Mouse (Mus musculus) CH12.LX (cell line): ENCODE results near the gene Ttc6. TPM values are rescaled to one million over a fixed set of nuclear protein-coding genes. Genes with fewer than 3 reads are reported as not detected.

Source experiments
- DNase-seq: peaks from one replicate; pipeline ENCODE4 v3.0.0-alpha.2; 2013; ENCODE audit errors: extremely low read depth
- H3K27ac ChIP-seq: 2 replicates; pipeline ENCODE4 v1.5.1; 2012; ENCODE audit warnings: low read depth, mild to moderate bottlenecking, control low read depth, moderate library complexity; ENCODE audit not compliant: insufficient read depth
- H3K27me3 ChIP-seq: replicated peaks from 2 replicates; pipeline ENCODE3; 2012; ENCODE audit warnings: inconsistent platforms
- H3K36me3 ChIP-seq, 2 experiments: replicated peaks in 1 of 2; 2 replicates each; pipeline versions ENCODE3 to v1.6.1; 2012; ENCODE audit warnings: inconsistent platforms in 1 of 2, low read length in 1 of 2, mild to moderate bottlenecking in 1 of 2, mixed read lengths in 1 of 2, moderate library complexity in 1 of 2; ENCODE audit not compliant: control insufficient read depth in 1 of 2, insufficient read depth in 1 of 2
- H3K4me1 ChIP-seq, 2 experiments: 2 replicates each; pipeline ENCODE4 v1.6.1; 2012; ENCODE audit warnings: inconsistent platforms in 1 of 2, moderate library complexity in 1 of 2; ENCODE audit not compliant: insufficient read depth in 2 of 2, control insufficient read depth in 1 of 2
- H3K4me2 ChIP-seq: 2 replicates; pipeline ENCODE4 v1.6.1; 2012; ENCODE audit warnings: low read depth, mild to moderate bottlenecking, control low read depth; ENCODE audit not compliant: poor library complexity, insufficient read depth, severe bottlenecking
- H3K4me3 ChIP-seq, 3 experiments: fragments of 150-350 bp in 1 of 3; sonication (generic) in 1 of 3; replicated peaks in 1 of 3; 2 replicates each; pipeline versions ENCODE3 to v1.5.1; 2011 to 2012; ENCODE audit warnings: low read depth in 2 of 3, low read length in 2 of 3, mild to moderate bottlenecking in 2 of 3, moderate library complexity in 2 of 3, control low read depth in 1 of 3, improper control_type of control experiment in 1 of 3, inconsistent platforms in 1 of 3, mixed read lengths in 1 of 3; ENCODE audit not compliant: poor library complexity in 1 of 3
- H3K79me2 ChIP-seq: replicated peaks from 2 replicates; pipeline ENCODE4 v1.6.1; 2012; ENCODE audit warnings: mild to moderate bottlenecking, moderate library complexity; ENCODE audit not compliant: control insufficient read depth, poor library complexity, insufficient read depth, severe bottlenecking; ENCODE audit errors: extremely low read depth
- H3K9ac ChIP-seq: 2 replicates; pipeline ENCODE4 v1.6.1; 2012; ENCODE audit warnings: low read depth, mild to moderate bottlenecking, control low read depth, moderate library complexity; ENCODE audit not compliant: insufficient read depth
- H3K9me3 ChIP-seq: replicated peaks from 2 replicates; pipeline ENCODE3; 2012; ENCODE audit warnings: low read length, inconsistent platforms, mixed read lengths
- CHD1 ChIP-seq: IDR thresholded peaks from 2 replicates; pipeline ENCODE4 v1.6.1; 2012; ENCODE audit warnings: low read depth, low read length, improper control_type of control experiment, inconsistent platforms
- CHD2 ChIP-seq: IDR thresholded peaks from 2 replicates; pipeline ENCODE4 v1.6.1; 2011; ENCODE audit warnings: low read length, improper control_type of control experiment
- E2F4 ChIP-seq: IDR thresholded peaks from 2 replicates; pipeline ENCODE4 v1.6.1; 2011; ENCODE audit warnings: low read depth, low read length, improper control_type of control experiment; ENCODE audit not compliant: insufficient replicate concordance
- ELF1 ChIP-seq: IDR thresholded peaks from 2 replicates; pipeline ENCODE4 v1.6.1; 2014; ENCODE audit warnings: low read depth, mild to moderate bottlenecking, inconsistent platforms, low read length, improper control_type of control experiment
- EP300 ChIP-seq: IDR thresholded peaks from 2 replicates; pipeline ENCODE4 v1.6.1; 2011; ENCODE audit warnings: low read length, improper control_type of control experiment
- ETS1 ChIP-seq: conservative IDR thresholded peaks from 2 replicates; pipeline ENCODE4 v1.6.1; 2012; ENCODE audit warnings: low read depth, mild to moderate bottlenecking, inconsistent platforms, low read length, improper control_type of control experiment, moderate library complexity
- GABPA ChIP-seq: IDR thresholded peaks from 2 replicates; pipeline ENCODE4 v1.6.1; 2012; ENCODE audit warnings: low read depth, low read length, improper control_type of control experiment, inconsistent platforms; ENCODE audit not compliant: insufficient replicate concordance
- HCFC1 ChIP-seq: IDR thresholded peaks from 2 replicates; pipeline ENCODE4 v1.6.1; 2012; ENCODE audit warnings: low read depth, mild to moderate bottlenecking, inconsistent platforms, low read length, improper control_type of control experiment
- KAT2A ChIP-seq: IDR thresholded peaks from 2 replicates; pipeline ENCODE4 v1.6.1; 2012; ENCODE audit warnings: low read length, improper control_type of control experiment, inconsistent platforms; ENCODE audit not compliant: insufficient replicate concordance
- MEF2A ChIP-seq: IDR thresholded peaks from 2 replicates; pipeline ENCODE4 v1.6.1; 2014; ENCODE audit warnings: low read depth, mild to moderate bottlenecking, inconsistent platforms, low read length, improper control_type of control experiment, borderline replicate concordance
- MXI1 ChIP-seq: IDR thresholded peaks from 2 replicates; pipeline ENCODE4 v1.6.1; 2011; ENCODE audit warnings: mild to moderate bottlenecking, low read depth, low read length, improper control_type of control experiment
- MYC ChIP-seq: IDR thresholded peaks from 2 replicates; pipeline ENCODE4 v1.6.1; 2011; ENCODE audit warnings: low read depth, mild to moderate bottlenecking, improper control_type of control experiment, low read length
- NRF1 ChIP-seq: IDR thresholded peaks from 2 replicates; pipeline ENCODE4 v1.6.1; 2014; ENCODE audit warnings: low read depth, mild to moderate bottlenecking, inconsistent platforms, low read length, improper control_type of control experiment, moderate library complexity
- POLR2AphosphoS2 ChIP-seq: IDR thresholded peaks from 2 replicates; pipeline ENCODE4 v1.6.1; 2011; ENCODE audit warnings: low read depth, low read length, improper control_type of control experiment
- RCOR1 ChIP-seq: conservative IDR thresholded peaks from 2 replicates; pipeline ENCODE4 v1.6.1; 2012; ENCODE audit warnings: low read depth, mild to moderate bottlenecking, inconsistent platforms, low read length, improper control_type of control experiment
- SIN3A ChIP-seq: IDR thresholded peaks from 2 replicates; pipeline ENCODE4 v1.6.1; 2012; ENCODE audit warnings: low read length, improper control_type of control experiment, inconsistent platforms
- TBP ChIP-seq: conservative IDR thresholded peaks from 2 replicates; pipeline ENCODE4 v1.6.1; 2011; ENCODE audit warnings: low read depth, low read length, improper control_type of control experiment
- dilution Hi-C: fragments of 300-500 bp; cut with MboI; formaldehyde crosslinking; loops from 2 replicates; pipeline ENCODE4 v1.14.3; 2020; ENCODE audit warnings: low sequenced_read_pairs; ENCODE audit not compliant: extremely low pct_unique_long_range_greater_than_20kb, extremely low pct_ligation_motif_present
- in situ Hi-C: fragments of 300-500 bp; cut with MboI; formaldehyde crosslinking; loops from 3 replicates; pipeline ENCODE4 v1.14.3; 2019; ENCODE audit warnings: low sequenced_read_pairs, low pct_ligation_motif_present, low pct_unique_long_range_greater_than_20kb, mixed read lengths
- polyA plus RNA-seq: library from polyadenylated mRNA; unstranded; fragments of >175 nt; gene quantifications from 2 replicates; pipeline ENCODE4 v1.2.1, GENCODE M21; 2012; ENCODE audit warnings: low read depth; ENCODE audit not compliant: insufficient read length
- total RNA-seq, 2 experiments: library from RNA; depleted of rRNA; stranded (reverse); fragments of 300-350 nt in 1 of 2; fragments of >200 nt in 1 of 2; gene quantifications; 2 replicates each; pipeline ENCODE4 v1.2.3; 2012 to 2014

Ttc6 gene
- total and polyA plus RNA-seq, 3 experiments = not detected

DNA sequence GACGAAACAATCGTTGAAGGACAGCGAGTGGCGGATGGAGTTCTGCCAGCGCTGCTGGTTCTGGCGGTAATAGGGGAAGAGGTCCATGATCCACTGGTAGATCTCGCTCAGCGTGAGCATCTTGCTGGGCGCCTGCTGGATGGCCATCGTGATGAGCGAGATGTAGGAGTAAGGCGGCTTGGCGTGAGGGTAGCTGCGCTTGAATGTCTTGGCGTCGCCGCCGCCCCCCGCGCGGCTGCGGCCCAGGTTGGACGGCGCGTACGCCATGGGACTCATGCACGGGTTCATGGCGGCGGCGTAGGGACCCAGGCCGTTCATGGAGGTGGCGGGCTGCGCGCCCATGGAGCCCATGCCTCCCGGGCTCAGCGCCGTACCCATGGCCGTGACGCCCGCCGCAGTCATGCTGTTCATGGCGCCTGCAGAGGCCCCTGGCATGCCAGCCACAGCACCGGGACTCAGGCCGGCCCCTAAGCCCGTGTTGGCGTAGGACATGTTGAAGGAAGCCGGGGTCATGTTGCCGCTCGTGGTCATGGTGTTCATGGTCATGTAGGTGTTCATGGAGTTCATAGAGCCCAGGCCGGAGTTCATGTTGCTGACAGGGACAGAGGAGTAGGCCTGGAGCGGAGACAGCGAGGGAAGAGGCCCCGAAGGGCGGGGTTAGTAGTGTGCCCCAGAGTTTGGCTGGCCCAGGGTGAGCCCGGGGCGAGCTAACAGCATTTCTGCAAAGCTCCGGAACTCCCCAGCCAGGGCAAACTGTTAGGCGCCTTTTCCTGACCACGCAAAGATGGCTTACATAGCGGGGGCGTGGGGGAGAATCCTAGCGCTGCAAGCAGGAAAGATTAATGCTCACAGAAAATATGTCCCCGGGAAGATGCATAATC is 20.9 kb upstream of the Ttc6 start:
- Histone ChIP-seq H3K36me3 (no peaks in the 10 kb centered on the region), H3K9ac (no peak overlapping the region), H3K79me2 (no peaks in the 10 kb centered on the region), H3K4me3 (no peak overlapping the region), H3K4me1 (no peaks in the 10 kb centered on the region), H3K27me3 (no peaks in the 10 kb centered on the region), H3K4me2 (no peak overlapping the region), H3K27ac (no peak overlapping the region), H3K9me3 (peaks cover 22% of the 10 kb centered on the region)
- DNase-seq = no peak
- dilution Hi-C loops = no loop called here
- in situ Hi-C loops = no loop called here
- TF ChIP-seq HCFC1 (no peak), E2F4 (no peak), ELF1 (no peak)
- TF ChIP-seq, all 38 proteins: peak for 0

DNA sequence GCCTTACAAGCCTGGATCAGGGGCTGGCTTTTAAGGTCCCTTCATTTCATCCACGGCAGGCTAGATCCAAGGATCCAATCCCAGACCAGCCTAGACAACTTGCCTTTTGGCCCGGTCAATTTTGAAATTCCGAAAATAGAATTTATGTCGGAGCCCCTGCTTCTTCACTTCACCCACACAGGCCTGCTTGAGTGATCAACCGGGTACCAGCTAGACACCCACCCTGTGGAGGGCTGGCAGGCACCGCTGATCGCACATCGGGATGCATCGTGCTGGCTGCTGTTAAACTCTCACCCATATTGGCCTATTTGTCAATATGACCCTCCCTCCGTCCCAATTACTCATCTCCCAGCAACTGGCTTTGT is 20.3 kb upstream of the Ttc6 start:
- H3K79me2 ChIP-seq = no peaks in the 10 kb centered on the region
- H3K4me2 ChIP-seq = no peak overlapping the region
- no peaks in the 10 kb centered on the region for H3K4me1 ChIP-seq
- H3K27me3 ChIP-seq = no peaks in the 10 kb centered on the region
- H3K9ac ChIP-seq = no peak overlapping the region
- TF ChIP-seq MXI1 (no peak), CHD2 (no peak)
- in situ Hi-C loops = no loop called here
- dilution Hi-C loops = no loop called here
- no peak overlapping the region for H3K4me3 ChIP-seq
- no peak overlapping the region for H3K27ac ChIP-seq
- H3K36me3 ChIP-seq = no peaks in the 10 kb centered on the region
- no peak for DNase-seq
- peaks cover 22% of the 10 kb centered on the region for H3K9me3 ChIP-seq

DNA sequence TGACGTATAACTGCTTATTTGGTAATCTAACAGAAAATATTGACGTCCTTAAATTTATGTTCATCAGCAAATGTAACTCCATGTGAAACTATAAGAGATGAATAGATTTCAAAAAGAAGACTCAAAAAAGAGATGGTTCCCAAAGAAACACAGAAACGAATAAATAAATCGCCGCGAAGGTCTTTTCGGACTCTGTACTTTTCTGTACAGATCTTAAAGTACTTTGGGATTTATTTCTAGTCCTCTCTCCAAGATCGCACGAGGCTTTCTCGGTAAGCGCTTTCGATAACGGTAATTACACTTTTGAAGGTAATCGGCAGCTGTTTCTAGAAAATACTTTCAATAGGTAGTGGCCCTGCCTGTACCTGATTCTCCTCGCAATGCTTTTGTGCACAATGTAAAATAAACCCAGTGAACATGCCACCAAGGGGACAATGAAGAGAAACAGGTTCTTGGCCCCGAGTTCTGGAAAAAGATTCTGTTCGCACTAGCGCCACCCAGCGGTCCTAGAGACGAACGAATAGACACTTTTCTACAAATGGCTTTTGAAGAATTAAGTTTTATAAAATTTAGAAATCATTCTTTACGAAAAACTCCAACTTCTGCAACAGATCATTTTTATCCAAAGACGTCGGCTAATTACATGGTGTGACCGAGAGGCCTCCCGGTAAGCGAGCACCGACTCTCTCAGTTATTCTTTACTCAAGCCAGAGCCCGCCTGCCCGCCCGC is 19.1 kb upstream of the Ttc6 start:
- Histone ChIP-seq H3K27ac (no peak overlapping the region), H3K9me3 (peaks cover 20% of the 10 kb centered on the region), H3K9ac (no peak overlapping the region), H3K27me3 (no peaks in the 10 kb centered on the region), H3K36me3 (no peaks in the 10 kb centered on the region), H3K4me1 (no peaks in the 10 kb centered on the region), H3K4me2 (no peak overlapping the region), H3K79me2 (no peaks in the 10 kb centered on the region), H3K4me3 (no peak overlapping the region)
- no peak for TF ChIP-seq ETS1
- no peak for TF ChIP-seq POLR2AphosphoS2
- no peak for TF ChIP-seq RCOR1
- TF ChIP-seq NRF1 = no peak
- no peak for TF ChIP-seq CHD1
- TF ChIP-seq GABPA = no peak
- TF ChIP-seq TBP = no peak
- TF ChIP-seq MEF2A = no peak
- no peak for TF ChIP-seq HCFC1
- no peak for TF ChIP-seq KAT2A
- TF ChIP-seq SIN3A = no peak
- no peak for TF ChIP-seq EP300
- no peak for TF ChIP-seq MYC
- no peak for DNase-seq
- in situ Hi-C loops (no loop called here), dilution Hi-C loops (no loop called here)
